Mouse (Mus musculus): Measurements from ENCODE around the gene Smim26.
A peak's percentile ranks its signal among the peaks of the same experiment; 100 is the strongest.

DNA sequence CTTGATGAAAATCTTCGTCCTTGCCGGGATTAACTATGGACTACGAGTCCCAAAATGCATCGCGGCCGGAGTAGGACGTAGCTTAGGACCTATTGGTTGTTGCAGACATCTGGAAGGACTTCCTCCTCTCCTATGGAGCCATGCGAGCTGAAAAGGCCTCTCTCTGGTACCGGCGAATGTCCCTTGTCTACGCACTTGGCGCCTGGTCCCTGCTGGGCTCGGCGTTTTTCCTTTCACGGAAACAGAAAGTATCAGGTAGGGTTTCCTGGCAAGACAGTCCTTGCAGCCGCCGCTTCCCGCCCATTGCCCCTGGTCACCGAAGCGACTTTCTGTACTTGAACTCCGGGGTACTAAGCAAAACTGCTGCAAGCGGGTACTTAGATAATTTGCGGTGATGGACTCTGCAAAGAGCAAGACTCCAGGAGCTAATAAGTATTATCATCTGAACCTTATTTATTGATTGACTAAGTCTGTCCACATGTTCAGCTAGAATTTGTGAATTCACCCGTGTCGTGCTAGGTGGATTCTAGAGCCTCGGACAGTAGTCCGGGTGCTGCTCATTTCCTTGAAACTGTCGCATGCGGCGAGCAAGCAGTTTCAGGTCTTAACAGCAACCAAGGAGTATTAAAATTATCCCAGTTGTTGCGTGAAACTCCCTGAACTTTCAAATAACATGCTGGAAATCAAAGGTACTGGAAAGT is at the start of gene Smim26:
- TF ChIP-seq CTCF (IDR thresholded peaks at IDR 0.05) (no peak), POLR2A (IDR thresholded peaks at IDR 0.05; ENCODE audit: insufficient read depth, low read depth, low read length) (peak; percentile 88)
